Mouse (Mus musculus): ENCODE results near the gene Msantd2.

Gene Msantd2

GRCm38 (mm10) chr9:37568605-37569214 lies 79.6 kb downstream of the Msantd2 start:
- DNase-seq (ENCODE audit: low spot score in 2 of 2): no peak

DNA sequence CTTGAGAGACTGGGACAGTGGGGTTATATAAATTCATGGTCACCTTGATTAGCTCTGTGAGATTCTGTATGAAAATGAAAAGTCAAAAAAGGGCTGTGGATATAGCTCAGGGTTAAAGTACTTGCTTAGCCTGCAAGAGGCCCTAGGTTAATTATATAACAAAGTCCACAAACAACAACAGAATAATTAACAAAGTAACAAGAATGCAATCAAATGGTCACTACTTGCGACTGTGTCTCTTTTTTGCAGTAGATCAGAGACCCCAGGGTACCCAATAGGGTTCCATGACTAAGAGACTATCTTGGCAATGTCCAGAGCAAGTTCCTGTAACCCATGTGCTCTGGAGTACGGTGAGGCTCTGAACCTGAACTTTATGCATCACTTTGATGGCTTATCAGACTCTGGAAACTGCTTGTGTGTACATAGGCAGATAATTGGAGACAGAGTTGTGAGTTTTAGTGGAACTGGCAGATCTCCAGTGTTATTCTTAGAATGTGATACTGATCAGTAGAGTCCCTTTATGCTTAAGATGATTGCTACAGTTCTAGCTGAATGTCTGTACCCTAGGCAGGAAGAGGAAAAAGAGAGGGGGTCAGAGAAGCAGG lies 80.2 kb downstream of the Msantd2 start:
- DNase-seq (ENCODE audit: low spot score in 2 of 2): no peak

- no peak for DNase-seq (ENCODE audit: low spot score in 2 of 2)
Observed at GRCm38 (mm10) chr9:37572204-37572876, 83.2 kb downstream of the Msantd2 start.

Measured in cerebellum, postnatal 4 days (tissue).